In the genomic region with DNA sequence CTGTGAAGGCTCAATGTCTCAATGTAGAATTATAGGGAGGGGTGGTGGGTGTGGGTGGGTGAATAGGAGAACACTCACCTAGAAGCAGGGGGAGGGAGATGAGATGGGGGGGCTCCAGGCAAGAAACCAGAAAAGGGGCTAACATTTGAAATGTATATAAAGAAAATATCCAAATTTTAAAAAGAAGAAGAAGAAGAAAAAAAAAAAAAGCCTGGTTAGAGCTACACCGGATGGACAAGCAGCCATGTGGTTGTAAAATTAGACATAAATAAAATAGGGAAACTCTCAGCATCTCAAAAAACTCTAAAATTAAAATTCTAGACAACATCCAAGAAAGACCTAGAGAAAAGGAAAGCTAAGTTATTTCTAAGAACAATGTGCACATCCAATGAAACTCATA, we compare ENCODE assay signal across 47 mouse cellular contexts. TPM values are rescaled to one million over a fixed set of nuclear protein-coding genes. Genes with fewer than 3 reads are reported as not detected.
"Had no signal": no experiment of that assay in that cellular context is flagged by ENCODE, and none has a peak within 500 bp of the region (broad histone marks: within the 10 kb centered on the region; RNA-seq: fewer than 3 reads in every experiment).

No protein-coding gene starts in this region.

- DNase-seq: left cerebral cortex, postnatal 4 days; liver; liver, embryonic 13.5 days; liver, postnatal 0 days; lung, adult 18-20 months; lung, adult 2 months; lung, embryonic 14.5 days; lung, postnatal 10 days; lung, postnatal 14 days; lung, postnatal 36 days; lung, postnatal 4 days; midbrain, embryonic 14.5 days had no signal

- H3K27ac ChIP-seq: limb, embryonic 10.5 days; limb, embryonic 12.5 days; limb, embryonic 13.5 days; limb, embryonic 15.5 days; liver, embryonic 12.5 days; liver, embryonic 13.5 days; liver, embryonic 14.5 days; liver, embryonic 15.5 days; lung, embryonic 15.5 days; macrophage; midbrain, embryonic 10.5 days; midbrain, embryonic 12.5 days; midbrain, embryonic 13.5 days; midbrain, embryonic 15.5 days had no signal

- H3K9me3 ChIP-seq: limb, embryonic 10.5 days; limb, embryonic 15.5 days; liver, embryonic 13.5 days; liver, embryonic 15.5 days; lung, embryonic 15.5 days had no signal

- H3K4me3 ChIP-seq: limb, embryonic 10.5 days; limb, embryonic 12.5 days; limb, embryonic 13.5 days; limb, embryonic 15.5 days; liver, embryonic 12.5 days; liver, embryonic 13.5 days; liver, embryonic 15.5 days; lung, embryonic 15.5 days; megakaryocyte, embryonic 14.5 days; midbrain, embryonic 10.5 days; midbrain, embryonic 12.5 days; midbrain, embryonic 13.5 days; midbrain, embryonic 15.5 days; myocyte had no signal

- H3K27me3 ChIP-seq: limb, embryonic 12.5 days; limb, embryonic 13.5 days; limb, embryonic 15.5 days; liver, embryonic 12.5 days; liver, embryonic 13.5 days; liver, embryonic 15.5 days; lung, embryonic 15.5 days; megakaryocyte, embryonic 14.5 days; midbrain, embryonic 12.5 days; midbrain, embryonic 13.5 days; midbrain, embryonic 15.5 days had no signal

- H3K4me1 ChIP-seq: limb, embryonic 10.5 days; limb, embryonic 12.5 days; limb, embryonic 13.5 days; limb, embryonic 15.5 days; liver, embryonic 12.5 days; liver, embryonic 13.5 days; liver, embryonic 15.5 days; lung, embryonic 15.5 days; megakaryocyte, embryonic 14.5 days; midbrain, embryonic 10.5 days; midbrain, embryonic 12.5 days; midbrain, embryonic 13.5 days; midbrain, embryonic 15.5 days had no signal

- H3K9ac ChIP-seq: limb, embryonic 12.5 days; limb, embryonic 13.5 days; limb, embryonic 15.5 days; liver, embryonic 12.5 days; liver, embryonic 13.5 days; liver, embryonic 14.5 days; liver, embryonic 15.5 days; liver, postnatal 0 days; lung, embryonic 14.5 days; lung, embryonic 15.5 days; midbrain, embryonic 12.5 days; midbrain, embryonic 13.5 days; midbrain, embryonic 15.5 days had no signal

- H3K36me3 ChIP-seq: limb, embryonic 10.5 days; limb, embryonic 12.5 days; limb, embryonic 13.5 days; limb, embryonic 15.5 days; liver, embryonic 12.5 days; liver, embryonic 13.5 days; liver, embryonic 15.5 days; lung, embryonic 15.5 days; midbrain, embryonic 10.5 days; midbrain, embryonic 12.5 days; midbrain, embryonic 13.5 days; midbrain, embryonic 15.5 days had no signal

RNA-seq across cellular contexts. Expression of gene Vmn2r106, which starts 20.4 kb away (rescaled TPM):
- total RNA-seq: left cerebral cortex, adult 8-10 months; left cerebral cortex, postnatal 10 days; left cerebral cortex, postnatal 14 days; left cerebral cortex, postnatal 25 days; left cerebral cortex, postnatal 36 days; left cerebral cortex, postnatal 4 days; liver, adult 2 months; megakaryocyte progenitor cell, adult 5-6 weeks; megakaryocyte, adult 5-6 weeks; megakaryocyte-erythroid progenitor cell, adult 5-6 weeks; midbrain, postnatal 0 days; monocyte, adult 5-6 weeks had no signal
- polyA plus RNA-seq: limb, embryonic 10.5 days; limb, embryonic 11.5 days; limb, embryonic 12.5 days; limb, embryonic 13.5 days; limb, embryonic 14.5 days; limb, embryonic 15.5 days; liver, adult 2 months; liver, embryonic 11.5 days; liver, embryonic 12.5 days; liver, embryonic 13.5 days; liver, embryonic 14.5 days; liver, embryonic 15.5 days; liver, embryonic 16.5 days; liver, postnatal 0 days; lung, adult 2 months; lung, embryonic 14.5 days; lung, embryonic 15.5 days; lung, embryonic 16.5 days; lung, postnatal 0 days; macrophage; midbrain, embryonic 10.5 days; midbrain, embryonic 11.5 days; midbrain, embryonic 12.5 days; midbrain, embryonic 13.5 days; midbrain, embryonic 14.5 days; midbrain, embryonic 15.5 days; midbrain, embryonic 16.5 days; midbrain, postnatal 0 days; myocyte; neural tube, embryonic 11.5 days had no signal

RNA-seq across cellular contexts. Expression of gene Vmn2r107, which starts 39.3 kb away (rescaled TPM):
- total RNA-seq: left cerebral cortex, adult 8-10 months; left cerebral cortex, postnatal 10 days; left cerebral cortex, postnatal 14 days; left cerebral cortex, postnatal 25 days; left cerebral cortex, postnatal 36 days; left cerebral cortex, postnatal 4 days; liver, adult 2 months; megakaryocyte progenitor cell, adult 5-6 weeks; megakaryocyte, adult 5-6 weeks; megakaryocyte-erythroid progenitor cell, adult 5-6 weeks; midbrain, postnatal 0 days; monocyte, adult 5-6 weeks had no signal
- polyA plus RNA-seq: limb, embryonic 10.5 days; limb, embryonic 11.5 days; limb, embryonic 12.5 days; limb, embryonic 13.5 days; limb, embryonic 14.5 days; limb, embryonic 15.5 days; liver, adult 2 months; liver, embryonic 11.5 days; liver, embryonic 12.5 days; liver, embryonic 13.5 days; liver, embryonic 14.5 days; liver, embryonic 15.5 days; liver, embryonic 16.5 days; liver, postnatal 0 days; lung, adult 2 months; lung, embryonic 14.5 days; lung, embryonic 15.5 days; lung, embryonic 16.5 days; lung, postnatal 0 days; macrophage; midbrain, embryonic 10.5 days; midbrain, embryonic 11.5 days; midbrain, embryonic 12.5 days; midbrain, embryonic 13.5 days; midbrain, embryonic 14.5 days; midbrain, embryonic 15.5 days; midbrain, embryonic 16.5 days; midbrain, postnatal 0 days; myocyte; neural tube, embryonic 11.5 days had no signal
